Mouse (Mus musculus) liver, embryonic 14.5 days (tissue): ENCODE results near the gene Fgf22. TPM values are rescaled to one million over a fixed set of nuclear protein-coding genes. Genes with fewer than 3 reads are reported as not detected.

Experiments used
- ATAC-seq: fragments of 200-750 bp; cut with Nextera tagmentation; 2 replicates; pipeline ENCODE4 v1.8.0; 2017; ENCODE audit warnings: moderate number of reproducible peaks, mild to moderate bottlenecking, moderate library complexity; ENCODE audit not compliant: insufficient read depth
- DNase-seq, 3 experiments: peaks; one replicate each; pipeline ENCODE4 v3.0.0-alpha.2; 2012 to 2013; ENCODE audit warnings: low read depth in 3 of 3, low spot score in 3 of 3
- H3K27ac ChIP-seq: fragments of 300-500 bp; sonication (generic); 2 replicates; pipeline ENCODE4 v1.5.1; 2014; ENCODE audit warnings: moderate library complexity, mild to moderate bottlenecking, control low read depth, inconsistent platforms
- H3K27me3 ChIP-seq: fragments of 300-500 bp; sonication (generic); 2 replicates; pipeline ENCODE4 v1.6.1; 2014; ENCODE audit warnings: mild to moderate bottlenecking, low read length, moderate library complexity; ENCODE audit not compliant: control insufficient read depth, insufficient read depth
- H3K36me3 ChIP-seq: fragments of 300-500 bp; sonication (generic); replicated peaks from 2 replicates; pipeline ENCODE4 v1.6.1; 2014; ENCODE audit warnings: low read depth; ENCODE audit not compliant: control insufficient read depth, insufficient read depth
- H3K4me1 ChIP-seq, 2 experiments: fragments of 200-500 bp in 1 of 2; fragments of 300-500 bp in 1 of 2; sonication (generic) in 1 of 2; replicated peaks; 2 replicates each; pipeline ENCODE4 v1.6.1; 2012 to 2014; ENCODE audit warnings: antibody characterized with exemption in 1 of 2, inconsistent platforms in 1 of 2, low read length in 1 of 2; ENCODE audit not compliant: control insufficient read depth in 2 of 2, insufficient read depth in 2 of 2
- H3K4me2 ChIP-seq: fragments of 300-500 bp; sonication (generic); 2 replicates; pipeline ENCODE4 v1.6.1; 2014; ENCODE audit warnings: low read depth, mild to moderate bottlenecking, control low read depth, moderate library complexity
- H3K4me3 ChIP-seq, 2 experiments: fragments of 200-500 bp in 1 of 2; fragments of 300-500 bp in 1 of 2; sonication (generic) in 1 of 2; 2 replicates each; pipeline ENCODE4 v1.5.1; 2012 to 2014; ENCODE audit warnings: low read depth in 2 of 2, low read length in 2 of 2, mild to moderate bottlenecking in 2 of 2, control low read depth in 1 of 2, inconsistent platforms in 1 of 2, moderate library complexity in 1 of 2; ENCODE audit not compliant: insufficient read depth in 1 of 2
- H3K9ac ChIP-seq: fragments of 300-500 bp; sonication (generic); replicated peaks from 2 replicates; pipeline ENCODE4 v1.6.1; 2014; ENCODE audit warnings: mild to moderate bottlenecking, control low read depth, moderate library complexity
- H3K9me3 ChIP-seq: fragments of 300-500 bp; sonication (generic); 2 replicates; pipeline ENCODE4 v1.6.1; 2016; ENCODE audit warnings: low read length, mixed read lengths; ENCODE audit not compliant: control insufficient read depth
- CTCF ChIP-seq: IDR thresholded peaks from 2 replicates; pipeline ENCODE4 v1.5.1; 2016; ENCODE audit warnings: antibody characterized with exemption, low read depth, control low read depth
- EP300 ChIP-seq: IDR thresholded peaks from 2 replicates; pipeline ENCODE4 v1.6.1; 2016; ENCODE audit warnings: antibody characterized with exemption, low read depth
- WGBS: fragments of 180-500 bp; shearing (Covaris S2); extraction: QIAGEN DNeasy Blood & Tissue Kit; methylation state at CpG from one replicate; pipeline ENCODE4 v1.1.7; 2014; ENCODE audit not compliant: insufficient replicate concordance; 5-methylcytosine and 5-hydroxymethylcytosine counted together
- polyA plus RNA-seq, 2 experiments: library from polyadenylated mRNA; depleted of rRNA in 1 of 2; stranded (reverse) in 1 of 2; unstranded in 1 of 2; fragments of >200 nt; fragmentation: Nextera tagmentation in 1 of 2; extraction: Ambion mirVana in 1 of 2; gene quantifications; 2 replicates each; pipeline versions ENCODE4 v1.2.1 to v1.2.3; 2012 to 2014

Gene Fgf22
- polyA plus RNA-seq, 2 experiments = not detected

DNA sequence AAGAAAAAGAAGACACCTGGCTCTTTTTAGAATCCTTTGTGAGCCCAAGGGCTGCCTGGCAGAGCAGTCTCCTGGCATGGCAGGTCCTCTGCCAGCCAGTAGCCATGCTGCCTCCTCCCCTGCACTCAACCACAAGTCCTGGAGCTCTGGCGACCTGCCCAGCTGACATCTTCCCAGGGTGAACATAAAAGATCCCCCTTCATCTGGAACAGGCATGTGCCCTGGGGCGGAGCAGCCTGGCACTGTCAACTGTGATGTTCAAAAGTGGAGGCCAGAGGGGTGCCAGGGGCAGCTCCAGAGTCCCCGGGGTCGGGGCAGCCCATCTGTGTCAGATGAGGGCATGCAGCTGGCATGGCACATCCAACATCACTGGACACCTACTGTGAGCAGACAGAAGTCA is 39.9 kb upstream of the Fgf22 start:
- Histone ChIP-seq H3K9me3 (no peaks in the 10 kb centered on the region), H3K4me3 (no peak overlapping the region), H3K9ac (no peak overlapping the region), H3K27me3 (peaks cover 45% of the 10 kb centered on the region), H3K27ac (no peak overlapping the region), H3K36me3 (peaks cover 29% of the 10 kb centered on the region), H3K4me2 (no peak overlapping the region), H3K4me1 (peaks cover 7 to 16% of the 10 kb centered on the region in 2 experiments)
- DNase-seq (no peak), ATAC-seq (no peak)
- 47% methylated on average over 4 of the region's 4 CpGs for WGBS
- TF ChIP-seq CTCF = no peak
- no peak for TF ChIP-seq EP300

DNA sequence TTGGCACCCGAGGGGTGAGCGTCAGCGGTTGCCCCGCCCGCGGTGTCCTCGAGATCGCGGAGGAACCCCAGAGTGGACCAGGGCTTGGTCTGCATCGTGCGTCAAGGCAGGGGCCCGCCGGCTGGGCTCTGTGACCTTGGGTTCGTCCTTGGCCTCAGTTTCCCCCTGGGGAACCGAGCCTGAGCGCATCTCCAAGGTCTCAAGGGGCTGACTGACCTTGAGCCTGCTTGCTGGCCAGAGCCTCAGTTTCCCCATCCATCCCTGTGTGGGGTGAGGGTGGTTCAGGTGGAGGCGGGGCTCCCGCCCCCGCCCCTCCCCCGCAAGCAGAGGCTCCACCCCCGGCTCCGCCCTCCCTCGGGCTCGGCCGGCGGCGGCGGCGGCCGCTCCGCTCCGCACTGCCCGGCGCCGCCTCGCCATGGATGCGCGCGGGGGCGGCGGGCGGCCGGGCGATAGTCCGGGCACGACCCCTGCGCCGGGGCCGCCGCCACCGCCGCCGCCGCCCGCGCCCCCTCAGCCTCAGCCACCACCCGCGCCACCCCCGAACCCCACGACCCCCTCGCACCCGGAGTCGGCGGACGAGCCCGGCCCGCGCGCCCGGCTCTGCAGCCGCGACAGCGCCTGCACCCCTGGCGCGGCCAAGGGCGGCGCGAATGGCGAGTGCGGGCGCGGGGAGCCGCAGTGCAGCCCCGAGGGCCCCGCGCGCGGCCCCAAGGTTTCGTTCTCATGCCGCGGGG is 38.5 kb upstream of the Fgf22 start, which contains the start of gene Hcn2:
Gene Hcn2, plus strand, starts transcription at position 381 of the 734 bp plus-strand sequence.
- H3K27me3 ChIP-seq = peaks cover 45% of the 10 kb centered on the region

DNA sequence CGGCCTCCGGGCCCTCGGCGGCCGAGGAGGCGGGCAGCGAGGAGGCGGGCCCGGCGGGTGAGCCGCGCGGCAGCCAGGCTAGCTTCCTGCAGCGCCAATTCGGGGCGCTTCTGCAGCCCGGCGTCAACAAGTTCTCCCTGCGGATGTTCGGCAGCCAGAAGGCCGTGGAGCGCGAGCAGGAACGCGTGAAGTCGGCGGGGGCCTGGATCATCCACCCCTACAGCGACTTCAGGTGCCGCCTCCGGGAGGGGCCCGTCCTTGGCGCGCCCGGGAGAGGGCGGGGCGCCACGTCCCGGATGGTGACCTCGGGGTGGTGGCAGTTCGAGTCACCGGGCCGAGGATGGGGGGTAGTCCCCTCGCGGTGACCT is 37.9 kb upstream of the Fgf22 start:
- DNase-seq (no peak), ATAC-seq (no peak)
- Histone ChIP-seq H3K27me3 (peaks cover 45% of the 10 kb centered on the region), H3K36me3 (peaks cover 9% of the 10 kb centered on the region), H3K9me3 (no peaks in the 10 kb centered on the region), H3K4me2 (peak overlapping the region; percentile 59), H3K9ac (no peak overlapping the region), H3K4me1 (peaks cover 7 to 16% of the 10 kb centered on the region in 2 experiments), H3K27ac (no peak overlapping the region), H3K4me3 (peak overlapping the region; percentile 48 to 50)
- WGBS = under 1% methylated on average over 41 of the region's 44 CpGs
- TF ChIP-seq CTCF = no peak
- no peak for TF ChIP-seq EP300

More for the DNA sequence above, 38.5 kb upstream of the Fgf22 start, which contains the start of gene Hcn2:
- no peak within 1 kb of the TSS for H3K27ac ChIP-seq
- H3K4me2 ChIP-seq = peak within 1 kb of the TSS; percentile 59
- DNase-seq (no peak), ATAC-seq (no peak)
- no peaks in the 10 kb centered on the region for H3K9me3 ChIP-seq
- no peak within 1 kb of the TSS for H3K9ac ChIP-seq
- no peak for TF ChIP-seq CTCF
- TF ChIP-seq EP300 = no peak
- H3K4me3 ChIP-seq = peak within 1 kb of the TSS; percentile 48 to 50
- H3K4me1 ChIP-seq = peaks cover 7 to 16% of the 10 kb centered on the region in 2 experiments
- WGBS = 1% methylated on average over 80 of the region's 91 CpGs
- H3K36me3 ChIP-seq = peaks cover 15% of the 10 kb centered on the region

DNA sequence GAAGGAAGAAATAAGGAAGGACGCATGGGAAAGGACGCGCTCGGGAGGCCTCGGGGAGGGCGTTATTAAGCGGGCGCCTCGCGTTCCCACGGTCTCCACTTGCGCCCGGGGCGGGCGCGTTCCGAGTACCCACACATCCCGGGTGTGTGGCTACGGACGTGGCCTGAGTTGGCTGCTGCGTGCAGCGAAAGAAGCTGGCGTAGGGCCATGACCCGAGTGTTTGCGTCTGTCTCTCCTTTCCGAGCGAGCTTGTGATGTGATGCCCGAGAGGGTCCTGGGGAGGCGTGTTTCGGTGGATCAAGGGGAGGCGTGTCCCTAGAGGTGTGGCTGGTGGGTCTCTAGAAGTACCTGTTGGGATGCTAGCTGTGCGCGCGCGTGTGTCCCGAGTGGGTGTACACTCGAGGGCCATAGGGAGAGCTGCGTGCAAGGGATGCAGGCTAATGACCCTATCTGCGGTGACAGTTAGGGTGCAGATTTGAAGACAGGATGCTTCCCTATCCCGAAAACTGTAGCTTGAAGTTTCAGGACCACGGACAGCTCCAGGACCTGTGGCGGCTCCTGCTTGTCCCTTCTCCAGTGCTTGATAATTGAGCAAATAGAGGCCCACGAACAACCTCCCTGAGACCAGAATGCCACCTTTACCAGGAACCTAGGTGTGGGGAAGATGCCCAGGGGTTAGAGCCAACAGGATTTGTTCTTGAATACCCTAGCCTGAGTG is 37.1 kb upstream of the Fgf22 start:
- peaks cover 45% of the 10 kb centered on the region for H3K27me3 ChIP-seq
- 8% methylated on average over 43 of the region's 43 CpGs for WGBS
- 0 out of 2 replicates have a peak, but pooled peaks cover 4% of the 10 kb centered on the region for H3K36me3 ChIP-seq
- no peak for ATAC-seq
- no peak overlapping the region for H3K4me3 ChIP-seq
- H3K27ac ChIP-seq = no peak overlapping the region
- no peak overlapping the region for H3K4me2 ChIP-seq
- DNase-seq = peak; percentile 67 to 69 (median 68)
- peaks cover 5 to 10% of the 10 kb centered on the region in 2 experiments for H3K4me1 ChIP-seq
- no peak for TF ChIP-seq EP300
- TF ChIP-seq CTCF = no peak
- H3K9me3 ChIP-seq = no peaks in the 10 kb centered on the region
- H3K9ac ChIP-seq = no peak overlapping the region

DNA sequence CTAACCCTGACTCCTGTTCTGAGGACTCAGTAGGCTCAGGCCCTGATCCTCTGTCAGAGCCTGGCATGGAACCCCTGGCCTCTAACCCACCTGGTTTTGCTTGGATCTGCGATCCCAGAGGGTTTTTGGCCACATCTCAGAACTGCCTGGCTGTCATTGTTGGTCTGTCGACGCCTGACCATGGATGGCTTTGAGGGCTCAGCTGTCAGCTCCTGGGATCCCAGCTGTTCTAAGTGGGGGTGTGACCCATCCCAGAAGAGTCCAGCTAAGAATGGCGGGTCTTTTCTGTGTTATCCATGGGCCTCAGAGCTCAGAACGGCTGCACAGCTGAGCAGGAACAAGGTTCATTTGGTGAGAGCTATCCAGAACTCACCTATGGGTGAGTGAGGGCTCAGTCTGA is 33.8 kb upstream of the Fgf22 start:
- Histone ChIP-seq H3K9ac (no peak overlapping the region), H3K27me3 (peaks cover 29% of the 10 kb centered on the region), H3K4me1 (no peaks in the 10 kb centered on the region), H3K36me3 (no peaks in the 10 kb centered on the region), H3K27ac (no peak overlapping the region), H3K4me3 (no peak overlapping the region), H3K4me2 (no peak overlapping the region), H3K9me3 (no peaks in the 10 kb centered on the region)
- TF ChIP-seq CTCF (no peak), EP300 (no peak)
- 41% methylated on average over 5 of the region's 5 CpGs for WGBS
- ATAC-seq (no peak), DNase-seq (no peak)
